Mouse (Mus musculus): ENCODE data around the gene Arpp21. TPM values are rescaled to one million over a fixed set of nuclear protein-coding genes. Genes with fewer than 3 reads are reported as not detected.

Arpp21 gene
- total and polyA plus RNA-seq, 3 experiments: 0.71 TPM; not detected in 2

DNA sequence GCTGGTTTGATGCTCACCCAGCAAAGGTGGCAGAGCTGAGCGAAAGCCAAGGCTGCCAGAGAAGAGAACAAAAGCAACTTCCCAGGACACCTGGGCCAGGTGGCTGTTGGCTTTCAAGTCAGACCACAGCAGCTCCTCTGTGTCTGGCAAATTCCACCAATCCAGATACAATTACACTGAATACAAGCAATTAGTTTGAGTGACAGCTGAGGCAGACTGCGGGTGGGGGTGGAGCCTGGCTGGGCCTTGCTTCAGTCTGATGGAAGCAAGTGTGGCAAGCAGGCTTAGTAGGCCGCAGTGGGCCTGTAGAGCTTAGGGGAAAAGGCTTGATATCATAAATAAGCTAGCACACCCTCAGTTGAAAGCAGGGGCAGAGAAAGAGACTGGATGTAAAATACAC is 104.9 kb downstream of the Arpp21 start:
- Histone ChIP-seq H3K27me3 (ENCODE audit: insufficient read depth, low read length) (no peaks in the 10 kb centered on the region), H3K4me3 (ENCODE audit: low read depth, low read length) (no peak overlapping the region), H3K4me1 (ENCODE audit: insufficient read depth, low read depth, low read length) (no peaks in the 10 kb centered on the region), H3K9me3 (replicated peaks) (peaks cover 67% of the 10 kb centered on the region), H3K36me3 (replicated peaks) (no peaks in the 10 kb centered on the region)
- TF ChIP-seq GATA2 (IDR thresholded peaks at IDR 0.05; ENCODE audit: borderline replicate concordance, low read depth, low read length) (no peak), GATA1 (IDR thresholded peaks at IDR 0.05; ENCODE audit: borderline replicate concordance, low read length) (no peak), TAL1 (conservative IDR thresholded peaks at IDR 0.05; ENCODE audit: low read depth, low read length) (no peak), POLR2AphosphoS5 (IDR thresholded peaks at IDR 0.05; ENCODE audit: insufficient replicate concordance, low read depth, low read length) (no peak), CTCF (IDR thresholded peaks at IDR 0.05; ENCODE audit: low read depth, low read length) (no peak)
- no peak for ATAC-seq (ENCODE audit: extremely low read depth, insufficient number of reproducible peaks, low FRiP score, poor library complexity, severe bottlenecking)
- DNase-seq (ENCODE audit: low spot score): no peak

GRCm38 (mm10) chr9:112124667-112125066 is 111.1 kb downstream of the Arpp21 start:
- no peak overlapping the region for H3K4me3 ChIP-seq (ENCODE audit: low read depth, low read length)
- no peaks in the 10 kb centered on the region for H3K4me1 ChIP-seq (ENCODE audit: insufficient read depth, low read depth, low read length)
- TF ChIP-seq GATA2 (IDR thresholded peaks at IDR 0.05; ENCODE audit: borderline replicate concordance, low read depth, low read length) (no peak), POLR2AphosphoS5 (IDR thresholded peaks at IDR 0.05; ENCODE audit: insufficient replicate concordance, low read depth, low read length) (no peak), CTCF (IDR thresholded peaks at IDR 0.05; ENCODE audit: low read depth, low read length) (no peak), GATA1 (IDR thresholded peaks at IDR 0.05; ENCODE audit: borderline replicate concordance, low read length) (no peak), TAL1 (conservative IDR thresholded peaks at IDR 0.05; ENCODE audit: low read depth, low read length) (no peak)
- peaks cover 61% of the 10 kb centered on the region for H3K9me3 ChIP-seq (replicated peaks)
- ATAC-seq (ENCODE audit: extremely low read depth, insufficient number of reproducible peaks, low FRiP score, poor library complexity, severe bottlenecking) (no peak), DNase-seq (ENCODE audit: low spot score) (no peak)
- H3K36me3 ChIP-seq (replicated peaks): no peaks in the 10 kb centered on the region
- no peaks in the 10 kb centered on the region for H3K27me3 ChIP-seq (ENCODE audit: insufficient read depth, low read length)

GRCm38 (mm10) chr9:112124184-112124583 is 111.6 kb downstream of the Arpp21 start:
- H3K4me1 ChIP-seq (ENCODE audit: insufficient read depth, low read depth, low read length): no peaks in the 10 kb centered on the region
- TF ChIP-seq GATA1 (IDR thresholded peaks at IDR 0.05; ENCODE audit: borderline replicate concordance, low read length) (no peak), GATA2 (IDR thresholded peaks at IDR 0.05; ENCODE audit: borderline replicate concordance, low read depth, low read length) (no peak), CTCF (IDR thresholded peaks at IDR 0.05; ENCODE audit: low read depth, low read length) (no peak), POLR2AphosphoS5 (IDR thresholded peaks at IDR 0.05; ENCODE audit: insufficient replicate concordance, low read depth, low read length) (no peak), TAL1 (conservative IDR thresholded peaks at IDR 0.05; ENCODE audit: low read depth, low read length) (no peak)
- H3K4me3 ChIP-seq (ENCODE audit: low read depth, low read length): no peak overlapping the region
- H3K9me3 ChIP-seq (replicated peaks): peaks cover 63% of the 10 kb centered on the region
- DNase-seq (ENCODE audit: low spot score): no peak
- H3K27me3 ChIP-seq (ENCODE audit: insufficient read depth, low read length): no peaks in the 10 kb centered on the region
- ATAC-seq (ENCODE audit: extremely low read depth, insufficient number of reproducible peaks, low FRiP score, poor library complexity, severe bottlenecking): no peak
- no peaks in the 10 kb centered on the region for H3K36me3 ChIP-seq (replicated peaks)

- ATAC-seq (ENCODE audit: extremely low read depth, insufficient number of reproducible peaks, low FRiP score, poor library complexity, severe bottlenecking): no peak
These were observed 112.3 kb downstream of the Arpp21 start for GRCm38 (mm10) chr9:112123421-112123828.

DNA sequence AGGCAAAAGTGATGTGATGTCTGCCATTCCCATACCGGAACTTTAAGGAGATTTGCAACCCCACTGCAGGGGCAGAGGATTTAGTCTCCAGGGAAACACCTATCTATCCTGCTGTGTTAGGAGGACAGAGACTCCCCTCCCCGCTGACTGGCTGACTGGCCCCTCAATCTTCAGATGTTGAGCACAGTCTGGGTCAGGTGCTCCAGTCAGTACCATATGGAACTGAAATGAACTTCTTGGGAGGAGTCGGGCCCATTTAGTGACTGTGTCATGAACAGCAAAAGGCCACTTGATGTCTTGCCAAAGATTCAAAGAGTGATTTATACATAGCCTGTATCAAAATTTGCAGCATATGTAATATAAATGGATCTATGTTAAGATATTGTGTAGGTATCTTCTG is 116.2 kb downstream of the Arpp21 start:
- Histone ChIP-seq H3K4me3 (ENCODE audit: low read depth, low read length) (no peak overlapping the region), H3K27me3 (ENCODE audit: insufficient read depth, low read length) (no peaks in the 10 kb centered on the region), H3K36me3 (replicated peaks) (no peaks in the 10 kb centered on the region), H3K4me1 (ENCODE audit: insufficient read depth, low read depth, low read length) (no peaks in the 10 kb centered on the region), H3K9me3 (replicated peaks) (peaks cover 56% of the 10 kb centered on the region)
- ATAC-seq (ENCODE audit: extremely low read depth, insufficient number of reproducible peaks, low FRiP score, poor library complexity, severe bottlenecking) (no peak), DNase-seq (ENCODE audit: low spot score) (no peak)
- TF ChIP-seq GATA1 (IDR thresholded peaks at IDR 0.05; ENCODE audit: borderline replicate concordance, low read length) (no peak), TAL1 (conservative IDR thresholded peaks at IDR 0.05; ENCODE audit: low read depth, low read length) (no peak), CTCF (IDR thresholded peaks at IDR 0.05; ENCODE audit: low read depth, low read length) (no peak), GATA2 (IDR thresholded peaks at IDR 0.05; ENCODE audit: borderline replicate concordance, low read depth, low read length) (no peak), POLR2AphosphoS5 (IDR thresholded peaks at IDR 0.05; ENCODE audit: insufficient replicate concordance, low read depth, low read length) (no peak)

More at GRCm38 (mm10) chr9:112123421-112123828, 112.3 kb downstream of the Arpp21 start:
- Histone ChIP-seq H3K27me3 (ENCODE audit: insufficient read depth, low read length) (no peaks in the 10 kb centered on the region), H3K9me3 (replicated peaks) (peaks cover 62% of the 10 kb centered on the region), H3K4me3 (ENCODE audit: low read depth, low read length) (no peak overlapping the region), H3K36me3 (replicated peaks) (no peaks in the 10 kb centered on the region), H3K4me1 (ENCODE audit: insufficient read depth, low read depth, low read length) (no peaks in the 10 kb centered on the region)
- TF ChIP-seq TAL1 (conservative IDR thresholded peaks at IDR 0.05; ENCODE audit: low read depth, low read length) (no peak), GATA1 (IDR thresholded peaks at IDR 0.05; ENCODE audit: borderline replicate concordance, low read length) (no peak), POLR2AphosphoS5 (IDR thresholded peaks at IDR 0.05; ENCODE audit: insufficient replicate concordance, low read depth, low read length) (no peak), GATA2 (IDR thresholded peaks at IDR 0.05; ENCODE audit: borderline replicate concordance, low read depth, low read length) (no peak), CTCF (IDR thresholded peaks at IDR 0.05; ENCODE audit: low read depth, low read length) (no peak)
- no peak for DNase-seq (ENCODE audit: low spot score)

DNA sequence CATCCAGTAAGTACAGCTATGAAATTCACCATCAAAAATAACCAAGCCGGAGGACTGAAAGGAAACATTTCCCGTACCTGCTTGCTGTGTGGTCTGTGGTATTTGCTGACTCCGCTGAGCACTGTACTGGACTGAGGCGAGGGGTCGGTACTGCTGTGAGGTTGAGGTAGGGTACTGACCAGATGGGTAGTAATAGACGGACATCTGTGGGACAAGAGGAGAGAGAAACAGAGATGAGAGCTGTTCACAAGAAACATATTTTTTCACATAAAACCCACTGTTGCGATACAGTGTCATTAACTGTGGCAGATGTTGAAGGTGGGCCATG is 116.7 kb downstream of the Arpp21 start:
- H3K4me3 ChIP-seq (ENCODE audit: low read depth, low read length): no peak overlapping the region
- no peaks in the 10 kb centered on the region for H3K4me1 ChIP-seq (ENCODE audit: insufficient read depth, low read depth, low read length)
- H3K9me3 ChIP-seq (replicated peaks): peaks cover 55% of the 10 kb centered on the region
- H3K36me3 ChIP-seq (replicated peaks): no peaks in the 10 kb centered on the region
- no peaks in the 10 kb centered on the region for H3K27me3 ChIP-seq (ENCODE audit: insufficient read depth, low read length)
- TF ChIP-seq POLR2AphosphoS5 (IDR thresholded peaks at IDR 0.05; ENCODE audit: insufficient replicate concordance, low read depth, low read length) (no peak), CTCF (IDR thresholded peaks at IDR 0.05; ENCODE audit: low read depth, low read length) (no peak), TAL1 (conservative IDR thresholded peaks at IDR 0.05; ENCODE audit: low read depth, low read length) (no peak), GATA1 (IDR thresholded peaks at IDR 0.05; ENCODE audit: borderline replicate concordance, low read length) (no peak), GATA2 (IDR thresholded peaks at IDR 0.05; ENCODE audit: borderline replicate concordance, low read depth, low read length) (no peak)
- ATAC-seq (ENCODE audit: extremely low read depth, insufficient number of reproducible peaks, low FRiP score, poor library complexity, severe bottlenecking) (no peak), DNase-seq (ENCODE audit: low spot score) (no peak)

Data from G1E (cell line).